Mouse (Mus musculus) ovary, postnatal 36 days (tissue): ENCODE results near the gene Gm38655.
"Not testable (repeated sequence)": the region's sequence is repeated elsewhere in the genome, so short reads cannot be mapped to it uniquely, and the experiment has no call there.

Source experiments
- DNase-seq: peaks from one replicate; pipeline ENCODE4 v3.0.0; 2022; ENCODE audit warnings: low spot score, mixed read lengths

The Gm38655 gene

DNA sequence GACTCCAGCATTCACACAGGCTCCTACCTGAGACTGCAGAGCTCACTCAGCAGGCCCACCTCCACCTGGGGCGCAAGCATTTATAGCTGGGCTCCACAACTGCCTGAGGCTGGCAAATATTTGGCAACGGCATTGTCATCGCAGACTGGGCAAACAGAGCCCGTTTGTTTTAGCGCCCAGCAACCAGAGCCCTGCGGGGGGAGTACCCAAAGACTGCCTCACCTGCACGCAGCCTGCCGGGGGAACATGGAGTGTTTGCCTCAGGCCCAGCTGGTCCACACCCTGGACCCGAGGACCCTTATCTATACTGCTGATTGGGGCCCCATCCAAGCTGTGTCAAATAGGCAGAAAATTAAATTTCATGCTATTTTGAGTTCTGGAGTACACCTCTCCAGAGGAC lies at the start of gene Gm38655:
Gm38655 (minus strand) TSS at position 61 of the 400 bp plus-strand sequence.
- no peak for DNase-seq

DNA sequence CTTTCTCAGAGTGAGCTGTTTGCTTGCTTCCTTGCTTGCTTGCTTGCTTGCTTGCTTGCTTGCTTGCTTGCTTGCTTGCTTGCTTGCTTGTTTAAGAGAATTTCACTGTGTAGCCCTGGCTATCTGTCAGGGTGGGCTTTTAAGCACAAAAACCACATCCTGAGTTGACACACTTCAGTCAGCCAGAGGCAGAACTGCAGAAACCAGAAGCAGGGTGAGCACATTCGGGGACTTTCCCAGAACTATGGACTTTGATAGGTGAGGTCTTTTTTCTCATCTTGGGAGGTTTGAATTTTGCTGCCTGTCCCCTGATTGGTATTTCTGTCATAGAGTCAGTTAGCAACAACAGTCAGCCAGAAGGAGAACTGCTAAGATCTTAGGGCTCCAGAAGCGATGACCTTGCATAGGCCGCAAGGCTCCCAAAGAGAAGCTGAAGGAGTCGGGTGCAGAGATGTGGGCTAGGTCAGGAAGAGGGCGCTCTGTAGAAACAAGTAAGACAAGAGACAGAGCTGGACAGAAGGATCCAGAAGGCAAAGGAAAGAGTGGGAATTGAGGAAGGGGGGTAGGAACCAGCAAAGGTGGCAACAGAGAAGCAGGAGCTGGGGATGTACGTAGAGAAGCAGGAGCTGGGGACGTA lies 49.4 kb upstream of the Gm38655 start:
- no peak for DNase-seq

DNA sequence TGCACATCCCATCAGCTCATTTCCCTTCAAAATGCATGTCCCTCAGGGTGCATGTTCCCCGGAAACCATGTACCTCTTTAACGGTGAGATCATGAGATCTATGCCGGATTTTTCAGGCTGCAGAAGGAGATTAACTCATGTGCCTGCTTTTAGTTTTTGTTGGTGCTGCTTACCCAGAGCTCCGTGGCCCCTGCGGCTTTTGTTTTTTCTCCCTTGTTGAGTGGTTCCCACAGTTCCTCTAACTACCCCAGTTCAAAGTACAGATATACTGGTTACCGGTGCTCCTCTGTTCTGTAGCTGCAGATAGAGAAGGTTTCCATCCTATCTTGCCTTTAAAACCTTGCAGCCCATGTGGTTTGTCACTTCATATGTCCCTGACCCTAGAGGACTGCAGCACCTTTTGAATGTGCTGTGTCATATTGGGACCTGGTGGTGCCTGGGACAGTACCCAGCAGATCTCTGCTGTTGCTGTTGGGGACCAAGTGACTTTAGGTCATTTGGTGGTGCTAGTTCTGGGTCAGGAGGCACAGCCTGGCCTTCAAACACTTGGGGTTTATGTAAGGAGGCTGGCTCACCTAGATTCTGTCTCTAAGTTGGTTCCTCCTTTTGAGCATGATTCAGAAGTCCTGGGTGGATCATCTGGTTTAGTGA lies 47.8 kb upstream of the Gm38655 start:
- DNase-seq, result no peak

DNA sequence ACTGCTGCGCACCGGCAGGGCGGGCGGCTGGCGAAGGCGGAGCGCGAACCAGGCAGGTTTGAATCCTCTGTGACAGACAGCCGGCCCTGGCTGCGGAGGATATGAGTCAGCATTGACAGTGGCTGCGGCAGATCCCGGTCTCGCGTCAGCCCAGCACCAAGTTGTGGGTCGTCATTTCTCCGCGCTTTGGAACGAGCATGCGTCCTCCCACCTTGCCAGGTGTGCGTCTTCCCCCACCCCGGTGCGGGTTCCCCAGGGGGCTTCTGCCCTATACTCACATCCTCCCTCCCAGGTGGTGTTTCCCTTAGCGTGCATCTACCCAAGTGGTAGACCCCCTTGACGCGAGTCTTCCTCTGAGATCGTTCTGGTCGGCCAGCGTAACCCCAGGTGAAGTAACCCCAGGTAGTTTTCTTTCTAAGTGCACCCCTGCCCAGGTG lies 47.3 kb upstream of the Gm38655 start:
- not testable (repeated sequence) for DNase-seq

DNA sequence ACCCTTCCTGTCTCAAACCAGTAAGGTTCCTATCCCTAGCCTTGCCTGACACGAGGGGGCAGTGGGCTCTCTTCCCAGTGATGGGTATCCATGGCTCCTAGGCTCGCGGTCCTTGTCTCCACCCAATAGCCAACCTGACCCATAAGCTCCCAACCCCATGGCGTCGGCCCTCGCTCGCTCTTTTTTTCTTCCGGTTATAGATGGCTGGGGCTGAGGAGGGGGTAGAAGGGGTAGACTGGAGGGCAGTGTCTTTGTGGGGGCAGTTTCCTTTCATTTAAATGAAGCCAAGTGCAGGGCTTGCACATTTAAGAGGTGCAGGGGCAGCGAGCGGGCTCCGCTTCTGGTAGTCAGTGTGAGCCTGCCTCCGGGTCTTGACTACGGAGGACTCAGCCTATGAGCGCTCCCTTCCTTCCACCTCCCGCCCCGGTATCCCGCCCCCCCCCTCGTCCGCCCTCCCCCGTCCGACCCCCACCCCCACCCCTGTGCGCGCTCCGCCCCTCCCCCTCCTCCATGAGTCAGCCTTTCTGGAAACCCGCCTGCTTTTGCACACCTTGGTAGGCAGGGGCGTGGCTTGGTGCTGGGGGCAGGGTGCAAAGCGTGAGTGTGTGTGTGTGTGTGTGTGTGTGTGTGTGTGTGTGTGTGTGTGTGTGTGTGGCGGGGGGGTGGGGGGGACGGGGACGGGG lies 46.7 kb upstream of the Gm38655 start:
- peak; percentile 42 for DNase-seq

DNA sequence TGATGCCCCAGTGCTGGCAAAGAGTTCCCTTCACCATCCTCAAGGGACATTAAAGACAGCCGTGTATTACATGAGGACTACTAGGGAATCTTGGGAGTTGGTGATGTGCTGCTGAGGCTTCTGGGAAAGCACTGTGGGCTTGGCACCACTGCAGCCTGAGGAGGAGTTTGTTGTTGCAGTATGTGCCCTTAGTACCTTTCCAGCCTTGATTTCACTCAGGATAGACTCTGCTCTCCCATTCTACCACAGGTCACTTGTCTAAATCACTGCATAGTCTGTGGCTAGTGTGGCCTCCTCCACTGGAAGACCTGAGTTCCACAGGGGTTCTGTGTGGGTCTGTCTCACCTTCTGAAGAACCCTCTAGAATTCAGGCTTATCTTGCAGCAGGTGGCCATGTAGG lies 45.5 kb upstream of the Gm38655 start:
- no peak for DNase-seq

DNA sequence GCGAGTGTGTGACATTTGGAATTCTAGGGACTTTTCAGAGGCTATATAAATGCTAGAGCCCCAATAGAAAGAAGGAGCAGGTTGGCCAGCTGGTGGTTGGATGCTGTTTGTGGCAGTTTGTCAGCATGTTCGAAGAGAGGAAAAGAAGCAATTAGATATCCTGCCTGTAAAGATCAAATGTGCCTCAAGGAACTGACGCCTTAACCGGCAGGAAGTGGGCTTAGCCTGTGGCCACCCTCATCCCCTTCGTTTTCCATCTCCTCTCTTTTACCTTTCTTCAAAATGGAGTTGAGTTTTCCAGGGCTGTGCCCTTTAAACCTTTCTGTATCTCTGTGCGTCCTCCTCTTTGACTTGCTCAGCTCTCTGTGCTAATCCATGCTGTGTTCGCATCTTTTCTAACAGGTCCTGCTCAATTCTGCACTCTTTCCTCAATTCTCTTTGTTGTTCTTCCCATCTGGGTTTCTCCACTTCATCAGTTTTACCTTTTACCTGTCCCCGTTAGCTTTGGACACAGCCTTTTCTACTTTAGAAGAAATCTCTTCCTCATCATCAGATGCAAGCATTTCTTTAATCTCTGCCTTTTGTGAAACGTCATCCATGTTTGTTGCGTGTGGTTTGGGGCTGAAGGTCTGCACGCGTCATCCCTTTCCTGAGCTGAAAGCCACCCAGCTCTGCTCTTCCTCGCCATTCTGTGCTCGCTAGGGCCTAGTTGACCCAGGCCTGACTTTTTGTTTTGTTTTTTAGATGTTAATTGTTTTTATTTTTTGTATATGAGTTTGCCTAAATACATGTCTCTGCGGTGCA lies 44.4 kb upstream of the Gm38655 start:
- DNase-seq, result no peak

DNA sequence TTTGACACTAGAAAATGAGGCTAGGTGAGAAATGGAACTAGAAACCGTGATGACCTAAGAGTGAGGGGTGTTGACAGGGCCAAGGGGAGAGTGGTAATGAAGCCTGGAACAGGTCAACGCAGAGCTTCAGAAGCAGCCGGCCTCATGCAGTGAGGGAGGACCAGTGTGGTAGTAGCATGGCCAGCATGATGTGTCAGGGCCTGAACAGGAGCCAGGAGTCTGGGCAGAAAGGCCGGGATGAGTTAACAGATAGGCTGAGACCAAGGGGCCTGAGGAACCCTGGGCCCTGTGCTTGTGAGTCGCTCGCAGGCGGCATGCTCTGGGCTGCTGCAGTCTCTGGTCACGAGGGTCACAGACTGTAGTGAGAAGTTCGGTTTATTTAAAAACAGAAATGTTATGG lies 43.7 kb upstream of the Gm38655 start:
- no peak for DNase-seq

DNA sequence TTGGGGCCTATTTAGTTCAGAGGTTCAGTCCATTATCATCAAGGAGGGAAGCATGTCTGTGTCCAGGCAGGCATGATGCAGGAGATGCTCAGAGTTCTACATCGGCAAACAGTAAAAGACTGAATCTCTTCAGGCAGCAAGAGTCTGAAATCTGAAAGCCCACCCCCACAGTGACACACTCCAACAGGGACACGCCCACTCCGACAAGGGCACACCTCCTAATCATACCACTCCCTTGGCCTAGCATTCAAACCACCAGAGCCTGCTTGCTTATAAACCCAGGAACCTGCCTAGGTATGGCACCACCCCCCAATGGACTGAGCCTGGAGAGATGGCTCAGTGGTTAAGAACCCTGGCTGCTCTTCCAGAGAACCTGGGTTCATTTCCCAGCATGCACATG lies 40.2 kb upstream of the Gm38655 start:
- no peak for DNase-seq

DNA sequence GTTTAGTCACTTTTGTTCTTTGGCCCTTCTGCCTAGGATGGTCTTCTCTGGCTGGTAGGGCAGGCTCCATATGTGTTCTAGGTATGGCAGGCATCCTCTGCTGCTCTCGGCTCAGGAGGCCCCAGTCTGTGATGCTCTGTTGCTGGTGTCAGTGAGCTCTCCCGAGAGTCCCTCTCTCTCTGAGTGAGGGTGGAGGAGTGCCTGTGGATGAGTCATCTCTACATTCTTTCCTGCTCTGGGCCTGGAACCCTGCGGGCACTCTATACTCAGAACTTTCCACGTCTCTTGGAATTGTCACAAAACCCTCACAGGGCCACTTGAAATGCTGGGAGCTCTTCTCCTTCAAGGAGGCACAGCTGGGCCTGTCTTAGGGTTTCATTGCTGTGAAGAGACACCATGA lies 36.4 kb upstream of the Gm38655 start:
- no peak for DNase-seq

DNA sequence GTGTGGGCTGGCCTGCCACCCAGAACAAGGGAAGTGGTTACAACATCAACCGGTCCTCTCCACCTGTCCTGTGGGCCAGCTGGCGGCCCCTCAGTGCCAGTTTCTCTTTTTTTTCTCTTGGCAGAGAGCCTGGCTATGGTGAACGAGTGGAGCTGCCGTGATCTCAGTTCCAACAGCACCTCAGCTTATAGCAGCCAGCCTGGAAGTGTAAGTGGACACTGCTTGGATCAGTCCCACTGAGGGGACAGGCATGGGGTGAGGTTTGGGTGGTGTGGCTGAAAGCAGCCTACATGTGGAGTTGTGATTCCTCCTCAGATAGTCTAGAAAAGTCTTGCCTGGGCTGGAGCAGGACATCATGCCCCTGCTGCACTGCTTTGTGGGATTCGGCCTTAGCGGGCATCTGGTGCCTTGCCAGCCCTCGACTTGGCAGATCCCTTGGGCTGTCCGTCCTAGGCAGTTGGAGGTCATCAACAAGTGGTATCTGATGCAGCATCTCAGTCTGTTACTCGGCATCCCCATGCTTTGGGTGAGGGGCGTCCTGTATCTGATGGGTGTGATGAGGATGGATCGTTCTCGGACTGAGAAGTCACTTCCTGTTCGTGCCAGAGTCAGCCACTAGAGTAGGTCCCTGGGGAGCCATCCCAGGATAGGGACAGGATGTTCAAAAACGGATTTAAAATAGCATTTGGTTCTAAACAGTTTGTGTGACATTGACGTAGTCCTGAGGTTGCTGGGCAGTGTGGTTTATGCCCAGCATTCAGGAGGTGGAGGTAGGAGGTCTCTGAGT lies 35.6 kb upstream of the Gm38655 start:
- no peak for DNase-seq

DNA sequence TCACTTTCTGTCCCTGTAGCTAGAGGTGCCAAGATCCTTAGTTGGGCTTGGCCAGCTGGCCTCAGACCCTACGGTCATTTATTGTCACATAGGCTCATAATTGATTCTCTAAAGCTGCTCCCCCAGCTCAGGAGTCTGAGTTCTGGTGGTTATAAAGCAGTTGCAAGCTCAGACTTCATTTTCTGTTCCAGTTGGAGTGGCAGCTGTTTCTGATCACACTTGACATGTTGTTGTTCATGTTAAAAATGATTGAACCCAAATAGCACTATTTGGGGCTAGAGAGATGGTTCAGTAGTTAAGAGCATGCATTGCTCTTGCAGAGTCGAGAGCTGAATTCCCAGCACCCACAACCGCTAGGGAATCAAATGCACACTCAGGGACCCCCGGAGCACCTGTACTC lies 34.7 kb upstream of the Gm38655 start:
- DNase-seq, result no peak

DNA sequence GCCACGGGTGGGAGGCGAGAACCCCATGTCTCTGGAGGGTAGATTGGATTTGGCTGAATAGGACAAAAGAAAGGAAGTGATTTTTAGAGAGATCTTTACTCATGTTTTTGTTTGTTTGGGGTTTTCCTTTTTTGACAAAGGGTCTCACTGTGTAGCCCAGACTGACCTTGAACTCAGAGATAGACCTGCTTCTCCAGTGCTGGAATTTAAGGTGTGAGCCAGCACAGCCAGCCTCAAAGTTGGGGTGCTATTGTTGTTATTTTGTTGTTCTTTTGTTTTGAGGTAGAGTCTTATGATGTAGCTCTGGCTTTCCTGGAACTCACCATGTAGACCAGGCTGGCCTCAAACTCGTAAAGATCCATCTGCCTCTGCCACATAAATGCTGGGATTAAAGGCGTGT lies 27.1 kb upstream of the Gm38655 start:
- no peak for DNase-seq

DNA sequence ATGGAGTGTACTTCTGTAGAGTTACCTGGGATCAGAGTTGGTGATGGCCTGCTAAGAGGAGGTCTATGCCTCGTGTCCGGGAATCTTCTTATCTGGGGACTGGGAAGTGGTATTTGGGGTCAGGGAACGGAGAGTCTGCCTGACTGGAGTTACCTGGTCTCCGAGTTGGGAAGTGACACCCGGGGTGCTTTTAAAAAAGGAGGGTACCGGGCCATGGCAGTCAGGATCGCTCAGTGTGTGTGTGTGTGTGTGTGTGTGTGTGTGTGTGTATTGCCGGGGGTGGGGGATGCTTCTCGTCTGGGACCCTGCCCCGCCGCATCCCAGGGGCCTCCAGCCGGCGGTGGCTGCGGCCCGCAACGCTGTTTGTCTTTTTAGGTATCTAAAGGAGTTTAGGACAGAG lies 13.8 kb upstream of the Gm38655 start:
- no peak for DNase-seq

DNA sequence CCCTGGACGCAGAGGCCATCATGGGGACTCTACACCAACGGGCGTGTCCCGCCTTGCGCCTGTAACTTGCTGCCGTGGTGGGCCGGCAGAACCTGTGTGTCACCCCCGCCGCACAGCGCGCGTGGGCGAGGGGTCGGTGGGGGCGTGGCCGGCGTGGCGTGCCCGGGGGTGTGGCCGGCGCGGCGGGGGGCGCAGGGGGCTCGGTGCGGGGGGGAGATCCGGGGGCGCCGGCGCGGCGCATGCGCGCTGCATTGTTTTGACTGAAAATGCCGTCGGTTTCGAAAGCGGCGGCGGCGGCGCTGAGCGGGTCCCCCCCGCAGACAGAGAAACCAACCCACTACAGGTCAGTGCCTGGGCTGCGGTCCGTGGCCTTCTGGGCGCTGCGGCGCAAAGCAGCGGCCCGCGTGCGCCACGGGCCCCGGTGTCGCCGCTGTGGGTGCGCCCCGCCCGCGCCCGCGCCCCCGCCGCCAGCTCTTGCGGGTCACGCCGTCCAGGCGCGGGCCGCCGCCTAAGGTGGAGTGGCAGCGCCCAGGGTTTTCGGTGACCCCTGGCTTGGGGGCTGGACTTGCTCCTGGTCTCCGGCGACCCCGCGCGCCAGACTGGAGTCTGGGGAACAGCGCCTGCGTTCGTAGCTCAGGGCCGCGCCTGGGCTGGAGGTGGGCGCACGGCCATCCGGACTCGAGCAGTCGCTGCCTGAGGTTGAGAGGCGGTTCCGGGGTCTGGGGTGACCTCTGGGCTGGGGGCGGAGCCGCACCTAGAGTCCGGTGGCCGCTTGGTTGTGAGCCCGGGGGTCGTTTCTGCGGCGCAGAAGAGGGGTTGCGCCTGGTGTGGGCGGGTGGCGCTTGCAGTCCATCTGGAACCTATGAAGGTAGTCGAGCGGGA lies 13.1 kb upstream of the Gm38655 start, which contains the start of gene Unkl:
Unkl (plus strand) TSS at position 248 of the 882 bp plus-strand sequence.
- DNase-seq, result peak; percentile 84

DNA sequence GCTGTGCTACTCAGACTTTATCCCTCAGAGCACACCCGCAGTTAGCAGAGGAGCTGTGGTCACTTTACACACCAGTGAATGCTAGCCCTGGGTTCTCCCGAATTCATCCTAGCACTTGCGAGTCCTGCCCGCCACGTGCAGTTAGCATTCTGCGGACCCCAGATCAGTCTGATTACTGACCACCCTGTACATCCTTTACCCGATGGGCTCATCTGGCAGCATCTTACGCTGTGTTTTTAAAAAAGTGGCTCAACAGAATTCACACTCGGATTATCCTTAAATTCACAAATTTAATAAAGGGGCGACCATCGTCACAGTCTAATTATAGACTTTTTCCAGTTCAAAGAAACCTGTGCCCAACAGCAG lies 12.5 kb upstream of the Gm38655 start:
- no peak for DNase-seq

DNA sequence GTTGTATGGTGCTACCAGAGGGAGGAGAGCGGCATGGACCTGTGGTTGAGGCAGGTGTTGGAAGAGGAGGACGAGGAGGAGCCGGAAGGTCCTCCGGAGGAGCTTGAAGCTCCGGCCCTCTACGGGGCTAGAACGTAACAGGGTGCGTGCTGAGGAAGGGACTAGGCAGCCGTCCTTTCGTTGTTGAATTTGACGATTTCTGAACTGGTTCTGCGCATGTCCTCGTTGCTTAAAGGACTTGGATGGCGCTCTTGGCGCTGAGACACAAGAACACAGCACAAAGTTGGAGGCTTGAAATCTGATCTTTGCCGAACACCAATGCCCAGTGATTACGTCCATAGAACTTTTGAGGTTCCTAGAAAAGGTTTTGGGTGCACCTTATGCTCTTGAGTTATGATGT lies 9.7 kb upstream of the Gm38655 start:
- DNase-seq, result no peak

DNA sequence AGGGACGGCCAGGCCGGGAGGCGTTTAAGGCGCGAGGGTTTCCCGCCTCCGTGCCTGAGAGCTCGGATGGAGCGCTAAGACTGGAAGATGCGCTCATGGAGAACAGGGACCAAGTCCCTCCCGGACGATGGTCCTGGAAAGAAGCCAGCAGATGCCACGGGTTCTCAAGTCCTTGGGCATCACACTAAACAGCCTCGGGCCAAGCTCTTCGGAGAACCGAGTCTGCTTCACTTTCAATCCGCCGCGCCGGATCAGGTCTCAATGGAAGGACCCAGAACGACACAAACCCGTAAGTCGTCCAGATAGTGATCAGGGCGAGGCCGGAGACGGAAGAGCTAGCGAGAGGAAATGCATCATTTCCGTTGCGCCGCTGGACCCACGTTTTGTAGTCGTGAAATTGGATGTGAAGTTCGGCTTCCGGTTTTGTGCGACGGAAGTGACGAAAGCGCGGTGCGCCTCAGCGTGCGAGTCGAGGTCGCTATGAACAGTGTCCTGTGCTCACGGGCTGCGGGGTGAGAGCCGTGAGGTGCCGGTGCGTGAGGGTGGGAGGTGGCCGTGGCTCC lies 8.9 kb upstream of the Gm38655 start, which contains the start of gene BC003965:
BC003965 (plus strand) TSS at position 426 of the 563 bp plus-strand sequence.
- peak; percentile 95 for DNase-seq

DNA sequence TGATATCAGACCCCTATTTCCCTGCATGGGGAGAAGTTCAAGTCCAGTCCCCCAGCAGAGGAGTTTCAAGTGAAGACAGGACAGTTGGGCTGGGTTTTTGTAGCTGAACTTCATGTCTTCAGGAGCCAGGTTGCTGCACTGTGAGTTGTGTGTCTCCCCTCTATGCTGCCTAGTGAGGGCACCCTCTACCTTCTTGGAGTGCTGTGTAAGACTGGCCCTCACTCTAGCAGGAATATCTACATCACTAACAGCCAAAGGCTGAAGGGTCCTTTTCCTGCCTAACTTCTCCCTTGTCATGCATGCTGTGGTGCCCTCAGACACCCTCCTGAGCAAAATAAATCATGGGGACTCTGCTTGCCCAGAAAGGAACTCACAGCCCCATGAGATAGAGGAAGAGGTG lies 8.0 kb upstream of the Gm38655 start:
- no peak for DNase-seq

DNA sequence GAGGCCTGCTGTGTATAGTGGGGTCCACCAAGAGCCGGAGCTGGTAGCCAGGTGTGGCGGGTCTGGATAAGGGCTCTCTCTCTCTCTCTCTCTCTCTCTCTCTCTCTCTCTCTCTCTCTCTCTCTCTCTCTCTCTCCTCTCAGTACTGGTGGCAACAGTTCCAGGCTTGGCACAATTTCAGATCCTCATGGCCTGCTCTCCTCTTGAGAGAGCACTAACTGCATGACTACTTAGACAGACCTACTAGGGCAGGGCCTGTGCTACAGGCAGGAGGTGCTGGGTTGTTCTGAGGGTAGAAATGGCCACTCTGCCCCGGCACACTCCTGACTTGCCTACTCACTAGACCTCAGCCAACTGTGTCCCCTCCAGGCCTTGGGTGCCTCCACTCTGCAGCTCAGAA lies 2.7 kb downstream of the Gm38655 start:
- DNase-seq, result no peak
